Mouse (Mus musculus) MEL (cell line): ENCODE data around the gene Ormdl1.

ENCODE experiments used
- CTCF ChIP-seq, 3 experiments: IDR thresholded peaks in 2 of 3; conservative IDR thresholded peaks in 1 of 3; 2 replicates each; pipeline ENCODE4 v1.5.1; 2011 to 2012; ENCODE audit warnings: low read length in 3 of 3, low read depth in 2 of 3, mild to moderate bottlenecking in 2 of 3, improper control_type of control experiment in 1 of 3, inconsistent platforms in 1 of 3, mixed read lengths in 1 of 3, moderate library complexity in 1 of 3; ENCODE audit not compliant: control insufficient read depth in 1 of 3, insufficient read depth in 1 of 3, poor library complexity in 1 of 3, severe bottlenecking in 1 of 3
- EP300 ChIP-seq, 2 experiments: IDR thresholded peaks; 2 replicates each; pipeline ENCODE4 v1.6.1; 2011; ENCODE audit warnings: improper control_type of control experiment in 2 of 2, low read length in 2 of 2, low read depth in 1 of 2, mild to moderate bottlenecking in 1 of 2
- MYC ChIP-seq: IDR thresholded peaks from 2 replicates; pipeline ENCODE4 v1.6.1; 2011; ENCODE audit warnings: low read depth, mild to moderate bottlenecking, low read length, improper control_type of control experiment, moderate library complexity
- POLR2A ChIP-seq, 2 experiments: IDR thresholded peaks; 2 replicates each; pipeline ENCODE4 v1.6.1; 2011 to 2012; ENCODE audit warnings: low read length in 2 of 2, mild to moderate bottlenecking in 2 of 2, control low read depth in 1 of 2, improper control_type of control experiment in 1 of 2, low read depth in 1 of 2, moderate library complexity in 1 of 2; ENCODE audit not compliant: control insufficient read depth in 1 of 2, insufficient read depth in 1 of 2, poor library complexity in 1 of 2
- TCF12 ChIP-seq: IDR thresholded peaks from 2 replicates; pipeline ENCODE4 v1.6.1; 2014; ENCODE audit warnings: low read depth, mild to moderate bottlenecking, inconsistent platforms, low read length, improper control_type of control experiment, moderate library complexity
- ZC3H11A ChIP-seq: IDR thresholded peaks from 2 replicates; pipeline ENCODE4 v1.6.1; 2012; ENCODE audit warnings: low read depth, mild to moderate bottlenecking, inconsistent platforms, low read length, improper control_type of control experiment

DNA sequence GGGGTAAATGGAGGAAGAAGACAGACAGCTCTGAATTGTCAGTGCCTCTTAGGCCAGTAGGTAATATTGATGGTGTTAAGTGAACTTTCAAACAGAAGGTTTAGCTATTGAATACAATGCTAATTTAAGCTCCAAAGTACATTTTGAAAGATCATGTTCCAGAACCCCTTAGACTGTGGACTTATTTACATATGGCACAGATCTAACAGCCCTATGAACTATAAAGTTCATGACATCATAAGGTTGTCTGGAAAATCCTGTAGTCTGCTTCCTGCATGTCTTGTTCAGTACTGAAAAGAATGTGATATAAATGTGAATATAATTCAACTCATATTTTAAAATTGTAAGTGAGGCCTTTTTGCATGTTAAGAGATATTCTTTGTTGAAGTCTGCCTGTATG is 62.1 kb downstream of the Ormdl1 start:
- TF ChIP-seq ZC3H11A = no peak
- no peak for TF ChIP-seq TCF12
- TF ChIP-seq EP300 (IDR thresholded peaks at IDR 0.05; ENCODE audit: low read depth in 1 of 2, low read length in 2 of 2) = no peak
- TF ChIP-seq MYC = no peak
- no peak for TF ChIP-seq POLR2A (IDR thresholded peaks at IDR 0.05; ENCODE audit: control insufficient read depth in 1 of 2, insufficient read depth in 1 of 2, low read depth in 1 of 2, low read length in 2 of 2, poor library complexity in 1 of 2)
- no peak for TF ChIP-seq CTCF (IDR thresholded peaks at IDR 0.05 in 2 of 3, conservative IDR thresholded peaks at IDR 0.05 in 1 of 3; ENCODE audit: control insufficient read depth in 1 of 3, insufficient read depth in 1 of 3, low read depth in 2 of 3, low read length in 3 of 3, poor library complexity in 1 of 3, severe bottlenecking in 1 of 3)
